Mouse (Mus musculus) gastrocnemius, postnatal 14 days (tissue): ENCODE results near the gene Rabgap1l. TPM values are rescaled to one million over a fixed set of nuclear protein-coding genes. Genes with fewer than 3 reads are reported as not detected.

Experiments
- DNase-seq: peaks from one replicate; pipeline ENCODE4 v3.0.0; 2021; ENCODE audit warnings: mixed read lengths
- intact Hi-C: fragments of 180-260 bp; cut with DNase I; formaldehyde crosslinking; loops from one replicate; pipeline ENCODE4 v1.15.1; 2025; ENCODE audit warnings: low total_unique reads
- total RNA-seq, 2 experiments: library from RNA; stranded (reverse); gene quantifications; 2 replicates each; pipeline ENCODE4 v1.2.3; 2021

The Rabgap1l gene
- total RNA-seq, 2 experiments from 2014 or later: 12.6 to 13.7 TPM

- intact Hi-C loops: no loop called here
- no peak for DNase-seq
Measured at GRCm38 (mm10) chr1:160534571-160535335, 258.3 kb downstream of the Rabgap1l start.

- DNase-seq: no peak
- intact Hi-C loops: no loop called here
Measured at GRCm38 (mm10) chr1:160533209-160533820, 259.7 kb downstream of the Rabgap1l start.

GRCm38 (mm10) chr1:160531402-160531801 is 261.6 kb downstream of the Rabgap1l start:
- intact Hi-C loops: no loop called here
- peak; percentile 86 for DNase-seq

GRCm38 (mm10) chr1:160521918-160522317 is 271.1 kb downstream of the Rabgap1l start:
- DNase-seq: no peak
- intact Hi-C loops: no loop called here

GRCm38 (mm10) chr1:160520665-160521064 is 272.3 kb downstream of the Rabgap1l start:
- intact Hi-C loops: no loop called here

GRCm38 (mm10) chr1:160519896-160520465 is 273.0 kb downstream of the Rabgap1l start:
- intact Hi-C loops: no loop called here
- DNase-seq: no peak

More at GRCm38 (mm10) chr1:160520665-160521064, 272.3 kb downstream of the Rabgap1l start:
- no peak for DNase-seq

GRCm38 (mm10) chr1:160518552-160518951 is 274.5 kb downstream of the Rabgap1l start:
- DNase-seq: no peak
- intact Hi-C loops: no loop called here

- intact Hi-C loops: no loop called here
- DNase-seq: no peak
Measured at GRCm38 (mm10) chr1:160507766-160508165, 285.2 kb downstream of the Rabgap1l start.

- intact Hi-C loops: no loop called here
- DNase-seq: no peak
Measured at GRCm38 (mm10) chr1:160496906-160497577, 296.0 kb downstream of the Rabgap1l start.

- intact Hi-C loops: no loop called here
Measured at GRCm38 (mm10) chr1:160485731-160486130, 307.3 kb downstream of the Rabgap1l start.

GRCm38 (mm10) chr1:160485028-160485427 is 308.0 kb downstream of the Rabgap1l start:
- intact Hi-C loops: no loop called here
- no peak for DNase-seq

More at GRCm38 (mm10) chr1:160485731-160486130, 307.3 kb downstream of the Rabgap1l start:
- DNase-seq: no peak

- intact Hi-C loops: no loop called here
- DNase-seq: no peak
Measured at GRCm38 (mm10) chr1:160481643-160482042, 311.4 kb downstream of the Rabgap1l start.

- no peak for DNase-seq
- intact Hi-C loops: no loop called here
Measured at GRCm38 (mm10) chr1:160467443-160467842, 325.6 kb downstream of the Rabgap1l start.

GRCm38 (mm10) chr1:160465186-160465585 is 327.8 kb downstream of the Rabgap1l start:
- intact Hi-C loops: no loop called here
- DNase-seq: no peak

GRCm38 (mm10) chr1:160464148-160464547 is 328.9 kb downstream of the Rabgap1l start:
- DNase-seq: no peak
- intact Hi-C loops: no loop called here

GRCm38 (mm10) chr1:160460346-160460745 is 332.7 kb downstream of the Rabgap1l start:
- no peak for DNase-seq
- intact Hi-C loops: no loop called here

GRCm38 (mm10) chr1:160451663-160452062 is 341.3 kb downstream of the Rabgap1l start:
- intact Hi-C loops: no loop called here
- DNase-seq: no peak

GRCm38 (mm10) chr1:160448681-160449080 is 344.3 kb downstream of the Rabgap1l start:
- no peak for DNase-seq
- intact Hi-C loops: no loop called here

- no peak for DNase-seq
- intact Hi-C loops: no loop called here
Measured at GRCm38 (mm10) chr1:160446823-160447222, 346.2 kb downstream of the Rabgap1l start.

GRCm38 (mm10) chr1:160443506-160443905 is 349.5 kb downstream of the Rabgap1l start:
- DNase-seq: no peak
- intact Hi-C loops: no loop called here
